Mouse (Mus musculus) midbrain, embryonic 14.5 days (tissue): ENCODE data around the gene Dthd1. TPM values are rescaled to one million over a fixed set of nuclear protein-coding genes. Genes with fewer than 3 reads are reported as not detected.

Source experiments
- ATAC-seq: fragments of 200-750 bp; cut with Nextera tagmentation; 2 replicates; pipeline ENCODE4 v1.8.0; 2017; ENCODE audit warnings: moderate number of reproducible peaks, moderate library complexity; ENCODE audit not compliant: low FRiP score, low TSS enrichment
- DNase-seq: peaks from one replicate; pipeline ENCODE4 v3.0.0-alpha.2; 2015
- H3K27ac ChIP-seq: fragments of 300-500 bp; sonication (generic); replicated peaks from 2 replicates; pipeline ENCODE4 v1.5.1; 2014; ENCODE audit warnings: mild to moderate bottlenecking, low read depth, low read length, moderate library complexity
- H3K27me3 ChIP-seq: fragments of 300-500 bp; sonication (generic); 2 replicates; pipeline ENCODE4 v1.6.1; 2014; ENCODE audit warnings: low read length, control low read depth, mixed read lengths; ENCODE audit not compliant: control insufficient read depth, insufficient read depth
- H3K36me3 ChIP-seq: fragments of 300-500 bp; sonication (generic); 2 replicates; pipeline ENCODE4 v1.6.1; 2014; ENCODE audit warnings: low read length, control low read depth; ENCODE audit not compliant: control insufficient read depth, insufficient read depth
- H3K4me1 ChIP-seq: fragments of 300-500 bp; sonication (generic); 2 replicates; pipeline ENCODE4 v1.6.1; 2014; ENCODE audit warnings: mild to moderate bottlenecking, antibody characterized with exemption, low read length, control low read depth; ENCODE audit not compliant: control insufficient read depth, insufficient read depth
- H3K4me2 ChIP-seq: fragments of 300-500 bp; sonication (generic); 2 replicates; pipeline ENCODE4 v1.6.1; 2014; ENCODE audit warnings: mild to moderate bottlenecking, low read length, moderate library complexity
- H3K4me3 ChIP-seq: fragments of 300-500 bp; sonication (generic); replicated peaks from 2 replicates; pipeline ENCODE4 v1.5.1; 2014; ENCODE audit warnings: low read depth, low read length
- H3K9ac ChIP-seq: fragments of 300-500 bp; sonication (generic); replicated peaks from 2 replicates; pipeline ENCODE4 v1.6.1; 2014; ENCODE audit warnings: mild to moderate bottlenecking, low read length, moderate library complexity
- H3K9me3 ChIP-seq: fragments of 300-500 bp; sonication (generic); 2 replicates; pipeline ENCODE4 v1.6.1; 2016; ENCODE audit warnings: low read length, control low read depth, mixed read lengths; ENCODE audit not compliant: control insufficient read depth
- WGBS: fragments of 180-500 bp; shearing (Covaris S2); extraction: QIAGEN DNeasy Blood & Tissue Kit; methylation state at CpG from one replicate; pipeline ENCODE4 v1.1.7; 2014; 5-methylcytosine and 5-hydroxymethylcytosine counted together
- polyA plus RNA-seq: library from polyadenylated mRNA; unstranded; fragments of >200 nt; fragmentation: Nextera tagmentation; extraction: Ambion mirVana; gene quantifications from 2 replicates; pipeline ENCODE4 v1.2.1, GENCODE M21; 2014

Dthd1 gene
- polyA plus RNA-seq, result not detected in 2 replicates

GRCm38 (mm10) chr5:62813402-62814071, at the start of gene Dthd1:
Dthd1 (plus strand) TSS chr5:62813823.
- Histone ChIP-seq H3K27me3 (no peaks in the 10 kb centered on the region), H3K4me1 (no peaks in the 10 kb centered on the region), H3K36me3 (no peaks in the 10 kb centered on the region), H3K9ac (no peak within 1 kb of the TSS), H3K9me3 (no peaks in the 10 kb centered on the region), H3K27ac (no peak within 1 kb of the TSS), H3K4me2 (no peak within 1 kb of the TSS), H3K4me3 (no peak within 1 kb of the TSS)
- peak; percentile 46; the same call in 1 of the 2 replicates for ATAC-seq
- DNase-seq, result peak; percentile 16
- 58% methylated on average over 6 of the region's 6 CpGs for WGBS

GRCm38 (mm10) chr5:62764161-62764560, 49.5 kb upstream of the Dthd1 start:
- ATAC-seq, result no peak

GRCm38 (mm10) chr5:62765459-62765783, 48.2 kb upstream of the Dthd1 start:
- H3K9ac ChIP-seq, result peak overlapping the region; percentile 65; the same call in 1 of the 2 replicates
- H3K27ac ChIP-seq, result no peak overlapping the region
- H3K27me3 ChIP-seq, result no peaks in the 10 kb centered on the region
- 19% methylated on average over 5 of the region's 5 CpGs for WGBS
- DNase-seq, result no peak
- H3K9me3 ChIP-seq, result no peaks in the 10 kb centered on the region
- H3K4me2 ChIP-seq, result peak overlapping the region; percentile 85
- no peaks in the 10 kb centered on the region for H3K4me1 ChIP-seq
- H3K4me3 ChIP-seq, result peak overlapping the region; percentile 59
- peak; percentile 53 for ATAC-seq
- no peaks in the 10 kb centered on the region for H3K36me3 ChIP-seq

More at GRCm38 (mm10) chr5:62764161-62764560, 49.5 kb upstream of the Dthd1 start:
- H3K27ac ChIP-seq, result no peak overlapping the region
- no peaks in the 10 kb centered on the region for H3K27me3 ChIP-seq
- no peak overlapping the region for H3K4me2 ChIP-seq
- no peak overlapping the region for H3K4me3 ChIP-seq
- WGBS, result 77% methylated on average over 5 of the region's 5 CpGs
- H3K36me3 ChIP-seq, result no peaks in the 10 kb centered on the region
- no peak for DNase-seq
- H3K9me3 ChIP-seq, result no peaks in the 10 kb centered on the region
- no peaks in the 10 kb centered on the region for H3K4me1 ChIP-seq
- no peak overlapping the region for H3K9ac ChIP-seq

GRCm38 (mm10) chr5:62765784-62766701, 47.6 kb upstream of the Dthd1 start, which contains the start of gene Arap2:
Arap2 (minus strand) TSS chr5:62766159.
- DNase-seq (peak; percentile 70), ATAC-seq (peak; percentile 84)
- Histone ChIP-seq H3K4me1 (no peaks in the 10 kb centered on the region), H3K9me3 (no peaks in the 10 kb centered on the region), H3K27me3 (no peaks in the 10 kb centered on the region), H3K4me2 (peak within 1 kb of the TSS; percentile 85), H3K4me3 (peak within 1 kb of the TSS; percentile 59), H3K36me3 (no peaks in the 10 kb centered on the region), H3K27ac (no peak within 1 kb of the TSS), H3K9ac (peak within 1 kb of the TSS; percentile 65)
- under 1% methylated on average over 92 of the region's 106 CpGs for WGBS

GRCm38 (mm10) chr5:62771775-62772599, 41.6 kb upstream of the Dthd1 start:
- no peaks in the 10 kb centered on the region for H3K4me1 ChIP-seq
- DNase-seq (no peak), ATAC-seq (no peak)
- H3K4me2 ChIP-seq, result no peak overlapping the region
- H3K27ac ChIP-seq, result no peak overlapping the region
- H3K36me3 ChIP-seq, result no peaks in the 10 kb centered on the region
- 86% methylated on average over 11 of the region's 11 CpGs for WGBS
- H3K4me3 ChIP-seq, result no peak overlapping the region
- no peaks in the 10 kb centered on the region for H3K27me3 ChIP-seq
- no peaks in the 10 kb centered on the region for H3K9me3 ChIP-seq
- H3K9ac ChIP-seq, result no peak overlapping the region

- H3K4me2 ChIP-seq, result no peak overlapping the region
- ATAC-seq (no peak), DNase-seq (no peak)
- H3K9me3 ChIP-seq, result no peaks in the 10 kb centered on the region
- H3K27ac ChIP-seq, result no peak overlapping the region
- H3K36me3 ChIP-seq, result no peaks in the 10 kb centered on the region
- no peaks in the 10 kb centered on the region for H3K4me1 ChIP-seq
- no peak overlapping the region for H3K9ac ChIP-seq
- H3K4me3 ChIP-seq, result no peak overlapping the region
- WGBS, result 87% methylated on average over 8 of the region's 8 CpGs
- H3K27me3 ChIP-seq, result no peaks in the 10 kb centered on the region
Observed at GRCm38 (mm10) chr5:62777804-62778203, 35.8 kb upstream of the Dthd1 start.

- no peaks in the 10 kb centered on the region for H3K27me3 ChIP-seq
- no peaks in the 10 kb centered on the region for H3K36me3 ChIP-seq
- peak; percentile 18 for DNase-seq
- no peak overlapping the region for H3K4me3 ChIP-seq
- no peak overlapping the region for H3K4me2 ChIP-seq
- ATAC-seq, result no peak
- no peaks in the 10 kb centered on the region for H3K9me3 ChIP-seq
- H3K27ac ChIP-seq, result no peak overlapping the region
- no peaks in the 10 kb centered on the region for H3K4me1 ChIP-seq
- WGBS, result 49% methylated on average over 5 of the region's 5 CpGs
- no peak overlapping the region for H3K9ac ChIP-seq
Observed at GRCm38 (mm10) chr5:62778682-62779081, 34.9 kb upstream of the Dthd1 start.

- H3K27me3 ChIP-seq, result no peaks in the 10 kb centered on the region
Observed at GRCm38 (mm10) chr5:62786809-62787208, 26.8 kb upstream of the Dthd1 start.

More at GRCm38 (mm10) chr5:62786809-62787208, 26.8 kb upstream of the Dthd1 start:
- DNase-seq, result no peak
- H3K9ac ChIP-seq, result no peak overlapping the region
- no peak overlapping the region for H3K4me3 ChIP-seq
- WGBS, result 75% methylated on average over 3 of the region's 3 CpGs
- no peaks in the 10 kb centered on the region for H3K36me3 ChIP-seq
- no peaks in the 10 kb centered on the region for H3K9me3 ChIP-seq
- no peak overlapping the region for H3K27ac ChIP-seq
- ATAC-seq, result no peak
- H3K4me1 ChIP-seq, result no peaks in the 10 kb centered on the region
- H3K4me2 ChIP-seq, result no peak overlapping the region
